Mouse (Mus musculus) liver, embryonic 14.5 days (tissue): ENCODE measurements around the gene Srpx.
A peak's percentile ranks its signal among the peaks of the same experiment; 100 is the strongest.

Experiments
- CTCF ChIP-seq: IDR thresholded peaks from 2 replicates; pipeline ENCODE4 v1.5.1; 2016; ENCODE audit warnings: antibody characterized with exemption, low read depth, control low read depth
- EP300 ChIP-seq: IDR thresholded peaks from 2 replicates; pipeline ENCODE4 v1.6.1; 2016; ENCODE audit warnings: antibody characterized with exemption, low read depth

DNA sequence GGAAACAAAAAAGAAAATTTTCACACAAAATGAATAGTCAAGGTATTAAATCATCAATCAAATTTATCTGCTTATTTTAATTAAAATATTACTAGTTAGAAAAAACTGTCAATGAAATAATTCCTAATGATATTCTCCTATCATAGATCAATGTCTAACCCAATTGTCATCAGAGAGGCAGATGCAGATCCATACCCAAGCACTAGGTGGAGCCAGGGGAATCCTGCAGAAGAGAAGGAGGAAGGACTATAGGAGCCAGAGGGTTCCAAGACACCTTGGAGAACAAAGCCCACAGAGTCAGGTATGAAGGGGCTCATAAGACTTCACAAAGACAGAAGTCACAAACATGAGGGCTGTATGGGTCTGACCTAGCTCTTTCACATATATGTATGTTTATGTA, 82.8 kb downstream of the Srpx start:
- peak; percentile 34; the same call in 1 of the 2 replicates for TF ChIP-seq CTCF
- no peak for TF ChIP-seq EP300
